In the genomic region with DNA sequence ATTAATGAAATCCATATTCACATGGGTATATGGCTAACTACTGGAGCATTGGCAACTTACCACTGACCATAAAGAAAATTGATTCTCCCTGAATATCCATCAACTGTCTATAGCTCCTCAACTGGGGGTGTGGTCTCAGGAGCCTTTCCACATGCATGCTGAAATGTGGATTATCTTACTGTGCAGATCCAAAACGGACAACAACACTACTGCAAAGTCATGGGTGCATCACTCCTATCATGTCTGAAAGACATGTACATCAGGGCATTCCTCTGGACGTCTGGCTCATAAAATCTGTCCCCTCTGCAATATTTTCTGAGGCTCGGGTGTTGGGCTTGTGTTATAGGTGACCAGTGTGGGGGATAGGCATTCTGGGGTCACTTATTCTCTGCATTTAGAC, we compare ENCODE assay signal across 32 mouse cellular contexts.
DNase-seq lines count a peak whose midpoint lies in the region; ATAC-seq and TF ChIP-seq lines count a peak whose summit lies in the region.
"Had no signal": no experiment of that assay in that cellular context is flagged by ENCODE, and none has a peak within 500 bp of the region (broad histone marks: within the 10 kb centered on the region; RNA-seq: fewer than 3 reads in every experiment).

No protein-coding gene starts in this region.

- H3K9ac ChIP-seq in liver, embryonic 11.5 days (ENCODE audit: low read depth, low read length) = no peak overlapping the region
- H3K9ac ChIP-seq in liver, embryonic 14.5 days (replicated peaks) = no peak overlapping the region
- H3K9ac ChIP-seq in liver, postnatal 0 days (replicated peaks) = no peak overlapping the region
- H3K9ac ChIP-seq: embryonic facial prominence, embryonic 13.5 days; forebrain, embryonic 13.5 days; heart, embryonic 12.5 days; heart, embryonic 15.5 days; hindbrain, embryonic 13.5 days had no signal

- WGBS in liver, embryonic 11.5 days = 72% methylated on average over 3 of the region's 3 CpGs
- whole genome bisulfite sequencing in liver, embryonic 14.5 days (ENCODE audit: insufficient replicate concordance) = 46% methylated on average over 3 of the region's 3 CpGs
- 74% methylated on average over 3 of the region's 3 CpGs for WGBS in liver, postnatal 0 days (ENCODE audit: insufficient replicate concordance)

- H3K27me3 ChIP-seq in liver, embryonic 11.5 days (replicated peaks; ENCODE audit: control insufficient read depth, insufficient read depth, low read length) = no peaks in the 10 kb centered on the region
- no peaks in the 10 kb centered on the region for H3K27me3 ChIP-seq in liver, embryonic 14.5 days (ENCODE audit: control insufficient read depth, insufficient read depth, low read length)
- H3K27me3 ChIP-seq in liver, postnatal 0 days (ENCODE audit: insufficient read depth, low read length) = no peaks in the 10 kb centered on the region
- H3K27me3 ChIP-seq: CH12.LX; embryonic facial prominence, embryonic 13.5 days; forebrain, embryonic 13.5 days; heart, embryonic 12.5 days; heart, embryonic 15.5 days; hindbrain, embryonic 13.5 days; Patski had no signal

- no peaks in the 10 kb centered on the region for H3K4me1 ChIP-seq in liver, embryonic 11.5 days (replicated peaks; ENCODE audit: control insufficient read depth, insufficient read depth, low read length)
- H3K4me1 ChIP-seq in liver, embryonic 14.5 days (replicated peaks; ENCODE audit: control insufficient read depth in 2 of 2, insufficient read depth in 2 of 2, low read length in 1 of 2) = 0 out of 4 replicates have a peak, but pooled peaks cover 0 to 3% of the 10 kb centered on the region in 2 experiments
- H3K4me1 ChIP-seq in liver, postnatal 0 days (ENCODE audit: insufficient read depth) = no peaks in the 10 kb centered on the region
- H3K4me1 ChIP-seq: embryonic facial prominence, embryonic 10.5 days; embryonic facial prominence, embryonic 13.5 days; forebrain, embryonic 10.5 days; forebrain, embryonic 13.5 days; heart, embryonic 15.5 days; hindbrain, embryonic 10.5 days; hindbrain, embryonic 13.5 days had no signal

- TF ChIP-seq CTCF in liver, embryonic 14.5 days (IDR thresholded peaks at IDR 0.05; ENCODE audit: low read depth) = no peak
- TF ChIP-seq CTCF in liver, postnatal 0 days (IDR thresholded peaks at IDR 0.05; ENCODE audit: low read depth) = no peak

- no peak overlapping the region for H3K4me2 ChIP-seq in liver, embryonic 11.5 days
- H3K4me2 ChIP-seq in liver, embryonic 14.5 days (ENCODE audit: low read depth) = no peak overlapping the region
- H3K4me2 ChIP-seq in liver, postnatal 0 days (ENCODE audit: low read depth, low read length) = no peak overlapping the region
- H3K4me2 ChIP-seq: embryonic facial prominence, embryonic 13.5 days; forebrain, embryonic 13.5 days; heart, embryonic 12.5 days; heart, embryonic 15.5 days; hindbrain, embryonic 13.5 days had no signal

- no peak for TF ChIP-seq EP300 in liver, embryonic 14.5 days (IDR thresholded peaks at IDR 0.05; ENCODE audit: low read depth)
- TF ChIP-seq EP300 in liver, postnatal 0 days (IDR thresholded peaks at IDR 0.05; ENCODE audit: low read depth) = no peak

- intact Hi-C loops in left cerebral cortex, postnatal 25 days (cut with DNase I) = no loop called here

- H3K27ac ChIP-seq in liver, embryonic 11.5 days (ENCODE audit: low read depth, low read length) = no peak overlapping the region
- no peak overlapping the region for H3K27ac ChIP-seq in liver, embryonic 14.5 days
- H3K27ac ChIP-seq in liver, postnatal 0 days (ENCODE audit: low read depth) = no peak overlapping the region
- H3K27ac ChIP-seq: embryonic facial prominence, embryonic 10.5 days; embryonic facial prominence, embryonic 13.5 days; forebrain, embryonic 10.5 days; forebrain, embryonic 13.5 days; heart, embryonic 15.5 days; hindbrain, embryonic 10.5 days; hindbrain, embryonic 13.5 days had no signal

- no peaks in the 10 kb centered on the region for H3K9me3 ChIP-seq in liver, embryonic 11.5 days (ENCODE audit: control insufficient read depth, low read length)
- no peaks in the 10 kb centered on the region for H3K9me3 ChIP-seq in liver, embryonic 14.5 days (ENCODE audit: control insufficient read depth, low read length)
- no peaks in the 10 kb centered on the region for H3K9me3 ChIP-seq in liver, postnatal 0 days (ENCODE audit: low read length)
- H3K9me3 ChIP-seq: embryonic facial prominence, embryonic 10.5 days; embryonic facial prominence, embryonic 13.5 days; forebrain, embryonic 10.5 days; forebrain, embryonic 13.5 days; G1E; heart, embryonic 12.5 days; heart, embryonic 15.5 days; hindbrain, embryonic 10.5 days; hindbrain, embryonic 13.5 days had no signal

- ATAC-seq in erythroid progenitor cell, adult 5-6 weeks (replicated peaks; ENCODE audit: low FRiP score, poor library complexity, severe bottlenecking) = peak; percentile 48
- ATAC-seq in liver, embryonic 11.5 days (replicated peaks; ENCODE audit: low FRiP score) = peak; percentile 68
- peak; percentile 77; the same call in 1 of the 2 replicates for ATAC-seq in liver, embryonic 14.5 days (ENCODE audit: insufficient read depth)
- peak; percentile 53 for ATAC-seq in liver, postnatal 0 days
- ATAC-seq: forebrain, embryonic 13.5 days; forebrain, embryonic 16.5 days; hindbrain, embryonic 16.5 days; Patski had no signal

- no peak for DNase-seq in liver, embryonic 11.5 days (ENCODE audit: low spot score)
- peak in 1 of 3 experiments; percentile 14 for DNase-seq in liver, embryonic 14.5 days (ENCODE audit: low read depth in 3 of 3, low spot score in 3 of 3)
- DNase-seq in liver, postnatal 0 days = no peak
- no peak for DNase-seq in left cerebral cortex, postnatal 25 days (ENCODE audit: low spot score in 2 of 2)
- no peak for DNase-seq in lung, postnatal 25 days (ENCODE audit: low spot score)
- no peak for DNase-seq in spleen, adult 12 weeks (ENCODE audit: low spot score)
- DNase-seq: adrenal gland, postnatal 10 days; B cell, adult 2 months; cerebellum, adult 11 months; cerebellum, adult 2 months; cerebellum, adult 9-11 months; cerebellum, postnatal 25 days; embryo, embryonic 11 days; gastrocnemius, postnatal 25 days; heart, adult 18-20 months; heart, postnatal 10 days; heart, postnatal 36 days had no signal

- H3K36me3 ChIP-seq in liver, embryonic 11.5 days (ENCODE audit: control insufficient read depth, insufficient read depth, low read length) = peaks cover 5% of the 10 kb centered on the region; the same call in 1 of the 2 replicates
- no peaks in the 10 kb centered on the region for H3K36me3 ChIP-seq in liver, embryonic 14.5 days (replicated peaks; ENCODE audit: control insufficient read depth, insufficient read depth, low read depth)
- no peaks in the 10 kb centered on the region for H3K36me3 ChIP-seq in liver, postnatal 0 days (replicated peaks; ENCODE audit: insufficient read depth, low read length)
- H3K36me3 ChIP-seq: hindbrain, embryonic 13.5 days had no signal

- H3K4me3 ChIP-seq in liver, embryonic 11.5 days (ENCODE audit: low read depth, low read length) = no peak overlapping the region
- no peak overlapping the region for H3K4me3 ChIP-seq in liver, embryonic 14.5 days (ENCODE audit: insufficient read depth in 1 of 2, low read depth in 2 of 2, low read length in 2 of 2)
- H3K4me3 ChIP-seq in liver, postnatal 0 days (ENCODE audit: low read depth, low read length) = no peak overlapping the region
- H3K4me3 ChIP-seq: embryonic facial prominence, embryonic 10.5 days; embryonic facial prominence, embryonic 13.5 days; erythroblast, embryonic 14.5 days; forebrain, embryonic 10.5 days; forebrain, embryonic 13.5 days; heart, embryonic 12.5 days; heart, embryonic 15.5 days; hindbrain, embryonic 10.5 days; hindbrain, embryonic 13.5 days had no signal
